Mouse (Mus musculus) heart, embryonic 14.5 days (tissue): Measurements from ENCODE around the gene Ecpas. TPM values are rescaled to one million over a fixed set of nuclear protein-coding genes. Genes with fewer than 3 reads are reported as not detected.

Source experiments
- ATAC-seq: fragments of 200-750 bp; cut with Nextera tagmentation; 2 replicates; pipeline ENCODE4 v1.8.0; 2017; ENCODE audit warnings: low read depth, moderate TSS enrichment; ENCODE audit not compliant: insufficient number of reproducible peaks, insufficient read depth, low FRiP score
- H3K27ac ChIP-seq, 2 experiments: fragments of 200-500 bp in 1 of 2; fragments of 300-500 bp in 1 of 2; sonication (generic) in 1 of 2; replicated peaks in 1 of 2; 2 replicates each; pipeline ENCODE4 v1.5.1; 2012 to 2014; ENCODE audit warnings: low read depth in 2 of 2, low read length in 2 of 2, control low read depth in 1 of 2, mild to moderate bottlenecking in 1 of 2, mixed read lengths in 1 of 2; ENCODE audit not compliant: control insufficient read depth in 1 of 2, insufficient read depth in 1 of 2
- H3K27me3 ChIP-seq: fragments of 300-500 bp; sonication (generic); 2 replicates; pipeline ENCODE4 v1.6.1; 2014; ENCODE audit warnings: mild to moderate bottlenecking, low read length, control low read depth; ENCODE audit not compliant: control insufficient read depth, insufficient read depth
- H3K36me3 ChIP-seq: fragments of 300-500 bp; sonication (generic); 2 replicates; pipeline ENCODE4 v1.6.1; 2014; ENCODE audit warnings: mild to moderate bottlenecking, control low read depth, low read length, mixed read lengths; ENCODE audit not compliant: control insufficient read depth, insufficient read depth
- H3K4me1 ChIP-seq, 2 experiments: fragments of 200-500 bp in 1 of 2; fragments of 300-500 bp in 1 of 2; sonication (generic) in 1 of 2; 2 replicates each; pipeline ENCODE4 v1.6.1; 2012 to 2014; ENCODE audit warnings: low read length in 2 of 2, control low read depth in 1 of 2, mixed read lengths in 1 of 2; ENCODE audit not compliant: control insufficient read depth in 2 of 2, insufficient read depth in 2 of 2
- H3K4me2 ChIP-seq: fragments of 300-500 bp; sonication (generic); 2 replicates; pipeline ENCODE4 v1.6.1; 2014; ENCODE audit warnings: mild to moderate bottlenecking, low read length
- H3K4me3 ChIP-seq, 2 experiments: fragments of 200-500 bp in 1 of 2; fragments of 300-500 bp in 1 of 2; sonication (generic) in 1 of 2; 2 replicates each; pipeline ENCODE4 v1.5.1; 2012 to 2014; ENCODE audit warnings: low read length in 2 of 2, mild to moderate bottlenecking in 2 of 2, control low read depth in 1 of 2, low read depth in 1 of 2, moderate library complexity in 1 of 2; ENCODE audit not compliant: control insufficient read depth in 1 of 2, insufficient read depth in 1 of 2
- H3K9ac ChIP-seq: fragments of 300-500 bp; sonication (generic); 2 replicates; pipeline ENCODE4 v1.6.1; 2014; ENCODE audit warnings: mild to moderate bottlenecking, low read length
- H3K9me3 ChIP-seq: fragments of 300-500 bp; sonication (generic); 2 replicates; pipeline ENCODE4 v1.6.1; 2016; ENCODE audit warnings: low read length, control low read depth; ENCODE audit not compliant: control insufficient read depth
- WGBS: fragments of 180-500 bp; shearing (Covaris S2); extraction: QIAGEN DNeasy Blood & Tissue Kit; methylation state at CpG from one replicate; pipeline ENCODE4 v1.1.7; 2014; 5-methylcytosine and 5-hydroxymethylcytosine counted together
- polyA plus RNA-seq: library from polyadenylated mRNA; unstranded; fragments of >200 nt; fragmentation: Nextera tagmentation; extraction: Ambion mirVana; gene quantifications from 2 replicates; pipeline ENCODE4 v1.2.1, GENCODE M21; 2014

The Ecpas gene
- 37.7 and 38.2 TPM in 2 replicates for polyA plus RNA-seq

GRCm38 (mm10) chr4:58912629-58913335, at the start of gene Ecpas:
TSS of gene Ecpas (minus strand) at chr4:58912749.
- H3K27me3 ChIP-seq = no peaks in the 10 kb centered on the region
- ATAC-seq = peak; percentile 72
- WGBS = 4% methylated on average over 43 of the region's 43 CpGs
- no peaks in the 10 kb centered on the region for H3K36me3 ChIP-seq
- H3K27ac ChIP-seq = peak within 1 kb of the TSS; percentile 94 to 99
- peaks cover 2 to 12% of the 10 kb centered on the region in 2 experiments; a peak in 3 of 4 replicates for H3K4me1 ChIP-seq
- H3K4me2 ChIP-seq = peak within 1 kb of the TSS; percentile 81
- no peaks in the 10 kb centered on the region for H3K9me3 ChIP-seq
- H3K9ac ChIP-seq = peak within 1 kb of the TSS; percentile 96
- H3K4me3 ChIP-seq = peak within 1 kb of the TSS; percentile 81 to 91

- no peak for ATAC-seq
- 81% methylated on average over 15 of the region's 15 CpGs for WGBS
- H3K9me3 ChIP-seq = no peaks in the 10 kb centered on the region
Observed at GRCm38 (mm10) chr4:58961719-58962118, 49.2 kb upstream of the Ecpas start.

GRCm38 (mm10) chr4:58952630-58953029, 40.1 kb upstream of the Ecpas start:
- no peak for ATAC-seq
- Histone ChIP-seq H3K9me3 (no peaks in the 10 kb centered on the region), H3K4me2 (no peak overlapping the region), H3K4me1 (no peaks in the 10 kb centered on the region), H3K4me3 (no peak overlapping the region), H3K27ac (no peak overlapping the region), H3K36me3 (no peaks in the 10 kb centered on the region), H3K9ac (no peak overlapping the region), H3K27me3 (no peaks in the 10 kb centered on the region)
- 86% methylated on average over 11 of the region's 11 CpGs for WGBS

More at GRCm38 (mm10) chr4:58961719-58962118, 49.2 kb upstream of the Ecpas start:
- no peaks in the 10 kb centered on the region for H3K4me1 ChIP-seq
- no peaks in the 10 kb centered on the region for H3K27me3 ChIP-seq
- H3K27ac ChIP-seq = no peak overlapping the region
- no peak overlapping the region for H3K4me2 ChIP-seq
- H3K9ac ChIP-seq = no peak overlapping the region
- H3K4me3 ChIP-seq = no peak overlapping the region
- H3K36me3 ChIP-seq = no peaks in the 10 kb centered on the region

GRCm38 (mm10) chr4:58948391-58948790, 35.8 kb upstream of the Ecpas start:
- H3K27ac ChIP-seq = no peak overlapping the region
- no peak for ATAC-seq
- H3K9ac ChIP-seq = no peak overlapping the region
- no peak overlapping the region for H3K4me2 ChIP-seq
- no peak overlapping the region for H3K4me3 ChIP-seq
- 0 out of 4 replicates have a peak, but pooled peaks cover 0 to 3% of the 10 kb centered on the region in 2 experiments for H3K4me1 ChIP-seq
- H3K27me3 ChIP-seq = peaks cover 11% of the 10 kb centered on the region; the same call in 1 of the 2 replicates
- 77% methylated on average over 4 of the region's 4 CpGs for WGBS
- no peaks in the 10 kb centered on the region for H3K36me3 ChIP-seq
- H3K9me3 ChIP-seq = no peaks in the 10 kb centered on the region

- H3K27me3 ChIP-seq = peaks cover 11% of the 10 kb centered on the region; the same call in 1 of the 2 replicates
- peaks cover 0 to 3% of the 10 kb centered on the region in 2 experiments; a peak in 1 of 4 replicates for H3K4me1 ChIP-seq
- no peak overlapping the region for H3K9ac ChIP-seq
- no peak overlapping the region for H3K4me2 ChIP-seq
- no peak overlapping the region for H3K4me3 ChIP-seq
- H3K27ac ChIP-seq = no peak overlapping the region
- H3K9me3 ChIP-seq = no peaks in the 10 kb centered on the region
- 69% methylated on average over 5 of the region's 5 CpGs for WGBS
- H3K36me3 ChIP-seq = no peaks in the 10 kb centered on the region
- no peak for ATAC-seq
Observed at GRCm38 (mm10) chr4:58944695-58945094, 32.1 kb upstream of the Ecpas start.

- Histone ChIP-seq H3K9me3 (no peaks in the 10 kb centered on the region), H3K36me3 (no peaks in the 10 kb centered on the region), H3K9ac (no peak overlapping the region; the same call in 1 of the 2 replicates), H3K4me2 (peak overlapping the region; percentile 89), H3K27ac (no peak overlapping the region), H3K27me3 (peaks cover 11% of the 10 kb centered on the region; the same call in 1 of the 2 replicates), H3K4me3 (peak overlapping the region; percentile 56 to 58; a peak in 3 of 4 replicates), H3K4me1 (peaks cover 0 to 3% of the 10 kb centered on the region in 2 experiments; a peak in 1 of 4 replicates)
- ATAC-seq = no peak
- WGBS = 28% methylated on average over 6 of the region's 6 CpGs
Observed at GRCm38 (mm10) chr4:58944206-58944553, 31.6 kb upstream of the Ecpas start.

- no peak for ATAC-seq
- no peak within 1 kb of the TSS for H3K27ac ChIP-seq
Observed at GRCm38 (mm10) chr4:58943420-58944205, 31.1 kb upstream of the Ecpas start, which contains the start of gene Zkscan16. TSS of gene Zkscan16 (plus strand) at chr4:58943628.

More at GRCm38 (mm10) chr4:58943420-58944205, 31.1 kb upstream of the Ecpas start, which contains the start of gene Zkscan16:
- Histone ChIP-seq H3K36me3 (no peaks in the 10 kb centered on the region), H3K9ac (peak within 1 kb of the TSS; percentile 61), H3K4me3 (peak within 1 kb of the TSS; percentile 56 to 58), H3K27me3 (peaks cover 11% of the 10 kb centered on the region; the same call in 1 of the 2 replicates), H3K9me3 (no peaks in the 10 kb centered on the region), H3K4me2 (peak within 1 kb of the TSS; percentile 89), H3K4me1 (peaks cover 0 to 3% of the 10 kb centered on the region in 2 experiments; a peak in 1 of 4 replicates)
- WGBS = 1% methylated on average over 50 of the region's 50 CpGs
